Mouse (Mus musculus): ENCODE data around the gene Hgfac.

The Hgfac gene

DNA sequence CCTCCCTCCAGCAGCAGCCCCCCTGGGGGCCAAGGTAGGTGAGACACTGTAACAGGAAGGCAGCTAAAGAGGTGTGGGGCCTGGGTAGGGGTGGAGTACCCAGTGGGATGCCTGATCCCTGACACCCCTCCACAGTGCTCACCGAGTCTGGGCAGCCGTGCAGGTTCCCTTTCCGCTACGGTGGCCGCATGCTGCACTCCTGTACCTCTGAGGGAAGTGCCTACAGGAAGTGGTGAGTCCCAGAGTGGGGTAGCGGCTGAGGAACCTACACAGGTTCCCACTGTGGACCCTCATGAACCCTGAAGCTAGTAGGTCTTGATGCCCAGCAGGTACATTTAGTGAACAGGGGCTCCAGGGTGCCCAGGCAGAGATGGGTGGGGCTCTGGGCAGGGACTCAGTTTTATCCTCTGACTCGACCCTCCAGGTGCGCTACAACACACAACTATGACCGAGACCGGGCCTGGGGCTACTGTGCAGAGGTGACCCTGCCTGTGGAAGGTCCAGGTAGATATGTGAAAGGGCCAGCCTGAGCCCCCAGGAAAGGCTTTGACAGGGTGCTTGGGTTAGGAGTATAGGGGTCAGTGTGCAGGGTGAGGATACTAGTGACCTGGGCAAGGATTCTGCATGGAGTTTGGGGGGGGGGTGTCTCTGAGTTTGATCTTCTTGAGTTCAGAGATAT lies 1.3 kb downstream of the Hgfac start:
- DNase-seq, result no peak

DNA sequence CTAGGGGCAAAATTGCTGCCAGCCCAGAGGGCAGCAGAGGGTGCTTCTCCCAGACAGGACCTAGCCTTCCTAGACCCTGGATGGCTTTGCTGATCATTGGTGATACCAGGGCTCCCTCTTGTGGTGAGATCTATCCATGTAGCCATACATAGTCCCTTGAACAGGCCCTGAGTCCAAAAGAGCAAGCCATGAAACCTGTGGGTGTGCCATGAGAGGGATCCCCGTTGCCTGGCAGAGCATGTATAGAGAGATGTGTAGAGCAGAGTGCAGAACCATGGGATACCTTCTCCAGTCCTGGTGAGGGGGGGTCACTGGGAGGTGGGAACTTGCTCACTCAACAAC lies 1.8 kb downstream of the Hgfac start:
- DNase-seq, result peak; percentile 74

DNA sequence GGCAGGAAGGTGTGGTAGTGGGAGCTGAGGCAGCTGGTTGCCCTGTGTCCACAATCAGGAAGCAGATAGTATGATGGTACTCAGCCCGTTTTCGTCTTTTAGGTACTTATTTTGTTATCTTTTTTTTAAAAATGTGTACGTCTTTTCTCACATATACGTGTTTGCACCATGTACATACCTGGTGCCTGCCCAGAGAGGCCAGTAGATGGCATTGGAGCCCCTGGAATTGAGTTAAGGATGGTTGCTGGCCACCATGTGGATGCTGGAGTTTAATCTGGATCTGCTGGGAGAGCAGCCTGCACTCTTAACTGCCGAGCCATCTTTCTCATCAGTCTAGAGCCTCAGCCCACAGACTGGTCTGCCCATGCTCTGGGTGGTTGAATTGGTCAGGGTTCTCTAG lies 9.2 kb downstream of the Hgfac start:
- no peak for DNase-seq

DNA sequence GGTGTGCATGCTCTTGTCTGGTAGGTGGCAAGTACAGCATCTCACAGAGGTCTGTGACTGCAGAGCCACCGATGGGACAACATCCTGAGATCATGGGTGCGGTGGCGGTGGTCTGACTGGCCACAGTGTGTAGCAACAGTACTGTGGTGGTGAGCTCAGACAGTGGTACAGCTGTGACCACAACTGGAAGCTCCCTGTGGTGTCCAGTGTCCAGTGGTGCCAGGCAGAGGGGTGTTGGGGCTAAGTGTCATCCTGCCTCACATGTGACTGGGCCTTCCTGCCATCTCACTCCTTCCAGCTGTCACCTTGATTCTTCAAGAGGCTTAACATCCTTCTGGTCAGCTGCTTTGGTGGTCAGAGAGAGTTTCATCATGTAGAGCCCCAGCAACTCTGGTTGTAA lies 13.3 kb downstream of the Hgfac start:
- DNase-seq, result no peak

DNA sequence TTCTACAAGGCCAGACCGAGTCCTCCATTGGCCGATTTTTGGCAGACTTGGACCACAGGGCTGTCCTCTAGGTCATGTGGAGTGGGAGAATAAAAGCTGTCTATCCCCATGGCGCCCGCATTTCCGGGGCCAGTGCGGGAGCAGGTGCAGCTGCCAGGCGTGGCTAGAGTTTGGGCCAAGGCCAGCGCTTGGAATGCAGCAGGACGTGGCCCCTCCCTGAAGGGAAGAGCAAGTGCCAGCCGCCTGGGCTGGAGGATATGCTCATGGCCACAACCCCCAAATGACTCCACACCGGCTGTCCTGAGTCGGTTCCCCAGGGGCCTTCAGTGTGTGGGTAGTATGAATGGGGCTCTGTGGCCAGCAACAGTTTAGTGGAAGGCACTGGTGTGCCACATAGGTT lies 13.8 kb downstream of the Hgfac start:
- DNase-seq, result peak; percentile 58

DNA sequence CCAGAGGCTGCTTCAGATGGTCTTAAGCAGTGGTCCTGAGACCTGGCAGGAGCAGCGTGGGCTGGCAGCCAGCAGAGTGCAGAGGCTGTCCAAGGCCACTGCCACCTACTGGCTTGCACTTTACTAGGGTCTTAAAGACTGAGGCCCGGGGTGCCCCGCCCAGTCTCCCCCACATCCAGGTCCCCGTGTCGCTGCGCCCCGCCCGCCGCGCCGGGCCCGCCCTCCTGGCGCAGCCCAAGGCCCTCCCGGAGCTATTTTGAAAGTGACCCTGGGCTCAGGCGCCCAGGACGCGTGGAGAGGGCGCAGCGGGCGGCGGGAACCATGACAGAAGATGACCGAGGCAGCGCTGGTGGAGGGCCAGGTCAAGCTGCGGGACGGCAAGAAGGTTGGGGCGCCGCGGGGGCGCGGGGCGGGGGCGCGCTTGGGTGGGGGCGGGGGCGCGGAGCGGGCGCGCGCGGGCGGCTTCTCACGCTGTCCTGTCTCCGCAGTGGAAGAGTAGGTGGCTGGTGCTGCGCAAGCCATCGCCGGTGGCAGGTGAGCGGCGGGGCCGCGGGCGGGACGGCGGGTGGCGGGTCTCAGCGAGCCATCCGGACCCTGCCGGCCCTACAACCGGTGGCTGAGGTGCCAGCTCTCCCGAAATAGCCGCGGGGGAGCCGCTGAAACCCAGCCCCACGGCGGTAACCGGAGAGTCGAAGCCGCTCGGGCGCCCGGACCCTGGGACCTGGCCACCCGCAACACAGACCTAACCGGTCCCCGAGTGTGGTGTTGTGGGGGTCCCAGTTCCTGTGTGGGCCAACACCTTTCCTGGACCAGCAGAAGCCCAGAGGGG lies 15.5 kb downstream of the Hgfac start, which contains the start of gene Dok7:
Gene Dok7, plus strand, starts transcription at position 163 of the 829 bp plus-strand sequence.
- DNase-seq, result peak; percentile 63

DNA sequence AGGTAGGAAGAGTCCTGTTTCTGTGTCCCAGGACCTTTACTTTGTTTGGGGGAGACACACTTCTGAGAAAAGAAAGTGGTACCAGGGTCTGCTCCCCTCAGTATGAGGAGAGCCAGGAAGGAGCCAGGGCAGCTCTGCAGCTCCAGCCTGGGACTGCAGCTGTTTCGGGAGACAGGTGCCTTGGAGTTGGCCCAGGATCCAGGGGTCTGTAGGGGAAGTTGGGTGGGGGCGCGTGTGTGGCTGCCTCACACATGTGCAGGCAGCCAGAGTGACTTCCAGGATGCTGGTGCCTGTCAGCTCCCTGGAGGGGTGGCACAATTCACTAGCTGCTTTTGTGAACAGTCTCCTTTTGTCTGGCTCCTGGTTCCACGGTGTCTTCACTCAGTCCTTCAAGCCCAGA lies 16.3 kb downstream of the Hgfac start:
- no peak for DNase-seq

DNA sequence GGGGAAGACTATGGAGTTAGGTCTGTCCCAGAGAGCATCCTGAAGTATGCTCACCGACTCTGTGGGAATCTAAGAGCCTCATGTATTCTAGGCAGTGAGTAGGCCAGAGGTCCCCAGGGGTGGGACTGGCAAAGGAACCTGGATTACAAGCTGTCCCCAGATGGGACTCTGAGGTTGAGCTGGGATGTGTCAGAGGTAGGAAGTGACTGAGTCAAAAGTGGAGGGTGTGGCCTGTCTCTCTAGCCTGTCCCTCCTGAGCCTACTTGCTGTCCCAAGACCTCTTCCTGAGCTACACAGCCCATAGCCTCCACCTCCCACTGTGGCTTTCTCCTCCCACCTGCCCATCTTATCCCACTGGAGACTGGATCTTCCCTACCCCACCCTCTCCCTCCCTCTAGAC lies 16.9 kb downstream of the Hgfac start:
- DNase-seq, result no peak

DNA sequence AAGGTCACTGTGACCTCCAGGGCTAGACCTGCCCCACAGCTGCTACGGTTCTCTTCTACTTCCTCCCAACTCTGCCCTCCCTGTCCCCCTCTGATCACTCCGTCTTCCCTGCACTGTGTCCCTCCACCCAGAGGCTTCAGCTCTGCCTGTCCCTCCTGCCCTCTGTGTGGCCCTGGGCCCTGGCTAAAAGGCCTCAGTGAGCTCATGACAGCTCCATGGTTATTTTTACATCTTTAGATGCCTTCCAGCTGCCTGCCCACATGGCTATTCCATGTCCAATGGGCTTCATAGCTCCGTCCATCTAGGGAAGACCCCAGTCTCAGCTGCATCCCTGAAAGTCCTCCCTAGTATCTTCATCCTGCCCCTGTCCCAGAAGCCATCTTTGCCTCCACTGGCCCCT lies 18.8 kb downstream of the Hgfac start:
- DNase-seq, result no peak

DNA sequence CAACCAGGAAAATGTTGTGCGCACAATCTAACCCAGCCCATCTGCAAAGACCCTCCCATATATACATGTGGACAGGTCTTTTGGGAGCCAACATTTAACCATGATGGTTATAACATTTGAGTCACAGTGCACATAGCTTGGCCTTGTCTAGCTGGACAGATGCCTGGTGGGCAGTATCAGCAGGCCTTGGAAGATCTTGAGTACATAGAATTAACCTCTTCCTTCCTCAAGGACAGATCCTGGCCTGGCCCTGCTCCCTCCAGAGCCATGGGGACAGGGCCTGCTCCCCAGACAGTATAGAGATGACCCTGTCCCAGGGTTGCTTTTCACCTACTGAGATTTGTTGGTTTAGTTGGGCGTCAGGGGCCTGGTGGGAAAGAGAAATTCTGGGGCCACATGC lies 28.5 kb downstream of the Hgfac start:
- DNase-seq, result no peak

DNA sequence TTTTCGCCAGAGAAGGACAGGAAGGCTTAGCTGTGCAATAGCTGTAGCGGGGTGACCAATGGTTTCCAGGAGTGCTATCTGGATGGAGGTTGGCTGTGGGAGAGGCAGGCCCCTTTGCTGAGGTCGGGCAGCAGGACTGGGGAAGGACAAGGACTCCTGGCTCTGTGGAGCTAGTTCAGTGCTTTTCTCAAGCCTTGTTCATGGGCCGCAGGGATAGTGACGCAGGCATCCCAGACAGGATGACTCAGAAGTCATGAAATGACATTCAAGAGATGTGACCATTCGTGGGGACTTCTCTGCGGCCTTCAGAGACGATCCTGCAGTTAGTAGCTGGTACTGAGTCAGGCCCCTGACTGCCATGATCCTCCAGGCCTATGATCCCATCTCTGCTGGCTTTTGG lies 29.0 kb downstream of the Hgfac start:
- no peak for DNase-seq

DNA sequence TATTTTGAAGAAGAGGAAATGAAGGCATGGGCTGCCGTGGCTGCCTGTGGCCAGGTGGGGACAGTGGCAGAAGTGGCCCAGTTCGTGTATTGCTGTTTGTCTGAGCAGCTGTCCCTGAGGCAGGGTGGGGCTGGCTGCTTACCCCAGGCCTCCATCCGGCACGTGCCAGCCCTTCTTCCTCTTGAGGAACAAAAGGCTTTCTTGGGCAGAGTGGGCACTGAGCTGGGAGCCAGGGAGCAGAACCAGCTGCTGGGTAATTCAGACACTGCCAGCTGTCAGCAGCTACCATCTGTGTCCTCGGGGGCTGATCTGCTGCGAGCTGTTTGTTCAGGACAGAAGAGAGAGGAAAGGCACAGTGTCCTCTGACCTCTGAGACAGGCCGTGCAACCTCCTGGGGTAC lies 29.6 kb downstream of the Hgfac start:
- no peak for DNase-seq

DNA sequence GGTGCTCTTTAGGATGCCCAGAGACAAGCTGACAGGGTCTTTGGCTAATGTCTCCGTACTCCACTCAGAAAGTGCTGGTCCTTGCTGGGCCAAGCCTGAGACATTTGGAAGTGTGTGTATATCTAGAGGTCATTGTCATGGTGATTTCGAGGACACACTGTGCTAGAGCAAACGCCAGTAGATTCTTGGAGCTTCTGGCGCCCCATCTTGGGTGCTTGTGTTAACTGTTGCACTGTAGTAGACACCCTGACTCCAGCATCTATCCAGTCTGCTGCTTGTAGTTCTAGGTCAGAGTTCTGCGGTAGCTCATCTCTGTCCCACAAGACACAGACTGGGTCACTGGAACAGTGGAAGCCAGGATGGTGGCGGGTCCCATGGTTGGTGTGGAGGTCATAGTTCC lies 30.5 kb downstream of the Hgfac start:
- no peak for DNase-seq

DNA sequence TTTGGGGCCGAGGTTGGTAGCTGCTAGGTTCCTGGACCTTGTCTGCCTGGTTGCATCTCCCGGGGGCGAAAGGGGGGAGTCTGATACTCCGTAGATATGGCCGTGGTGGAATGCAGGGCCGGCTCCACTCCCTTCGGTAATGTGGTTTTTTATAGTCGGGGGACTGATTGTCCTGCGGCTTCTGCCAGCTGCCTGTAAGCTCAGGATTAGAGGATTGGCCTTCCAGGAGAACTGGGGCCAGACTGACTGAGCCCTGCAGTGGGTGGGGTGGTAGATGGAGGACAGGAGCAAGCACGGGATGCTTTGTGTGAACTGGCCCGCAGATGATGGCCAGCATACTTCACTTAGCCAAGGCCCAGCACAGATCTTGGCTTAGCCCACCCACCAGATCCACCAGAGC lies 31.9 kb downstream of the Hgfac start:
- no peak for DNase-seq

DNA sequence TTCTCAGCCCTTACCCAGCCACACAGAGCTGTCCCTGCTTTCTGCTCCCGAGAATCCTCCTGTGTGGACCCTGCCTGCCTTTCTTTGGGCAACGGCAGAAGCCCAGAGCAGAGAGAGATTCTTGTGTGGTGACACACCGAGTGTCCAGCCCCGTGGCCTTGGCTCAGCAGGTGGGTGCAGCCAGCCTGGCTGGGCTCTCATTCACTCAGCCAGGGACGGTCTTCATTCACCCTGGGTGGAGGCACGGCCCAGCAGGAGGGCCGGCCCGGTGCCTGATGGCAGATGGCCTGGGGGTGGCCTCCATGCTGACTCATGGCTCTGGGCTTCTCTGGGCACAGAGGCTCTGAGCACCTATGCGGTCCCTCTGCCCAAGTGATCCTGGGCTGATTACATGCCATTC lies 32.7 kb downstream of the Hgfac start:
- DNase-seq, result no peak

DNA sequence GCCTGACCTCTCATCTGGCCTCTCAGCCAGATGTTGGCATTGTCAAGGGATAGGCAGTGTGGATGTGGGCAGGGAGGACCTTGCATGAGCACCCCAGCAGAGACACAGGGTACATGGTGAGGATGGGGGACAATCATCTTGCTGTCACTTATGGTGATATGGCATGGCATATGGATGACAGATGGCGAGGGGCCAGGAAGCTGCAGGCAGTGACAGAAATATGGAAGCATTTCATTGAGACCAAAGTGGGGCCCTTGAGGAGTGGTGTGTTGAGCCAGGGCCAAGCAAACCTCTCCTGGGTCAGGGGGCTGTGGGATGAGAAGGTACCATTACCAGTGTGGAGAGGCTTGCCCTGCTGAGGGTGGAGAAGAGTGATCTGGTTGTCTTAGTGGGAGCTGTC lies 35.1 kb downstream of the Hgfac start:
- no peak for DNase-seq

DNA sequence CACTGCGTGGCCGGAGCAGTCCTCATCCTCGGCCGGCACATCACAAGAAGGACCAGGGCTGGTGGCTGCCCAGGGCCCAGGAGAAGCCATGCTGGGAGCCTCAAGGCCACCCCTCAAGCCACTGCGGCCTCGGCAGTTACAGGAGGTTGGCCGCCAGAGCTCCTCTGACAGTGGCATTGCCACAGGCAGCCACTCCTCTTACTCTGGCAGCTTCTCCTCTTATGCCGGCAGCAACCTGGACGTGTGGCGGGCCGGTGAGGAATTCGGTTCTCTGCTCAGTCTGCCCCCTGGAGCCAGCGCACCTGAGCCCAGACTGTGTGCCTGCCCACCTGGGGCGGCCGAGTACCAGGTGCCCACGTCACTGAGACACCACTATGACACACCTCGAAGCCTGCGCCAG lies 37.8 kb downstream of the Hgfac start:
- DNase-seq, result no peak

DNA sequence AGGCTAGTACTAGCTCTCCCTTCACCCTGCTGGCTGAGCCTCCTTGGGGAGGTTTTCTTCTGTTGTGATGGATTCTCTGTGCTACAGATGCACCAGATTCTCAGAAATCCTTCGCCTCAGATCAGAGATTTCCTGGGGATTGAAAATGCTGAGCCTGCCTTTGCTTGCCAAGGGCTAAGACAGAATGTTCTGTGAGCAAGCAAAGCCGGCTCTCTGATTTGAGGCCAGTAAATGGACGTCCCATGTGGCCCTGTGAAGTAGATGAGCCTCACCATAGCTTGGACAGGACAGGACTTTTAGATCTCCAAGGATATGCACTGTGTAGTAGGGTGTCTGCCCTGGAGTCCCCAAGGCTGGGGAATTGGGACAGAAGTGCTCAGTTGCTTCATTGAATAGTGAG lies 43.6 kb downstream of the Hgfac start:
- no peak for DNase-seq

DNA sequence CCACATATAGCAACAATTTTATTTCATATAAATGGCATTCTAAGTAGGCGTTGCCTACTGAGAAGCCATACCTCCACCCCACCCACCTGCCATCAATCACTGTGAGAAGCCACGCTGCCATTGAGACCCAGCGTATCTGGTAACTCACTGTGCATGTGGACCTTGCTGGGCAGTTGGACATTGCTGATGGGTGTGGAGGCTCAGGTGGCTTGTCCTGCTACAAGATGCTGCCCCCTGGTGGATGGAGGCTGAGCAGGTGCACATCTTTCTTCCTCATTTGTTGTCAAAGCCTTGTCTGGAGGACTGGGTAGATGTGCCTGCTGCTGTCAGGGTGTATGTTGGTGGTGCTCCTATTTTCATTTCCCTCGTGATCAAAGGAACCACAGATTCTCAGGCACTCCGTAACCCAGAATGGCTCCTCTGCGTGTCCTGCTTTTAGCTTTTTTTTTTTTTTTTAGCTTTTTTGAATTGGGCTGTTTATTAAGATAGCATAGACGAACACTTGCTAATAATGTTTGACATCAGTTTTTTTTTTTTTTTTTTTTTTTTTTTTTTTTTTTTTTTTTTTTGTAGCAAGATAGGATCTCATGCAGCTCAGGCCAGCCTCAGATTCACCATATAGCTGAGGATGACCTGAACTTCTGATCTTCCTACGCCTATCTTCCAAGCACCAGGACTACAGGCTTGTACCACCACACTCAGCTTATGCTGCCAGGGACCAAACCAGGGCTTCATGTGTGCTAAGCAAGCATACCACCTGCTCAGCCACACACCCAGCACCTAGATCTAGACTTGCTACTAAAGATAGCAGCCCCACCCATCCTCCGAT lies 47.7 kb downstream of the Hgfac start:
- peak; percentile 69 for DNase-seq

DNA sequence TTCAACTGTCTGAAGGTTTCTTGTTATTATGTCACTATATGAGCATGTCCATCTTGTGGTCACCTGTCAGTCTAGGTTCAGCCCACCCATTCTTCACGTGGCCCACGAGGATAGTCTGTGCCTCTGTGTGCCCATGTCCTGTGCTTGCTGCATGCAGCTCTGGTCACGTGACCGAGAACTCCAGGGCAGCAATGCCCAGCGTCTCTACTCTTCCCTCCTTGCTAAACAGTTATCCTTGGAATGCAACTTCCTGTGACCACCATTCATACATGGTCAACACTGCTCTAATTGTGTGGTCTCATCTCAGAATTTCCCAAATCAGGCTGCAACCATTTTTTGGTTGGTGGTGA lies 48.3 kb downstream of the Hgfac start:
- no peak for DNase-seq

DNA sequence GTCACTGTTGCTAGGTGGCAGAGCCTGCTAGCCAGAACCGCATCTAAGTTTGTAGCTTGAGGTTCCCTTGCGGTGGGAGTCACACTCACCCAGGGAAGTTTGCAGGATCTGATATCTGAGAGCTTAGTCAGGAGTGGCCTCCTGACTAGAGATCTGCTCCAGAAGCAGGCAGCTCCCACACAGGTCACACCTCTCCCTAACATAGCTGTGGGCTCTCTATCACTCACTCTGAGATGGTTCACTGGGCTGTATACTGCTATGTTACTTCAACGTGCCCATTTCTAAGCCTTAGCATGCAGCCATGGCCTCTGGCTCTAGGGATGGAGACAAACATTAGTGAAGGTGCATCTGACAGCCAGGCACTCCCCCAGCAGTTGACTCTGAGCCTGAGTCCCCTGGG lies 50.3 kb downstream of the Hgfac start:
- no peak for DNase-seq

All from kidney, adult 11 months (tissue).